Mouse (Mus musculus) regulatory T cell (primary cell): Measurements from ENCODE around the gene Sectm1a.

Experiments
- in situ Hi-C: fragments of 300-600 bp; cut with MboI, MseI; formaldehyde crosslinking; loops from one replicate; pipeline ENCODE4 v1.15.1; 2025; ENCODE audit warnings: high pct_unique_total_duplicates

Gene Sectm1a

DNA sequence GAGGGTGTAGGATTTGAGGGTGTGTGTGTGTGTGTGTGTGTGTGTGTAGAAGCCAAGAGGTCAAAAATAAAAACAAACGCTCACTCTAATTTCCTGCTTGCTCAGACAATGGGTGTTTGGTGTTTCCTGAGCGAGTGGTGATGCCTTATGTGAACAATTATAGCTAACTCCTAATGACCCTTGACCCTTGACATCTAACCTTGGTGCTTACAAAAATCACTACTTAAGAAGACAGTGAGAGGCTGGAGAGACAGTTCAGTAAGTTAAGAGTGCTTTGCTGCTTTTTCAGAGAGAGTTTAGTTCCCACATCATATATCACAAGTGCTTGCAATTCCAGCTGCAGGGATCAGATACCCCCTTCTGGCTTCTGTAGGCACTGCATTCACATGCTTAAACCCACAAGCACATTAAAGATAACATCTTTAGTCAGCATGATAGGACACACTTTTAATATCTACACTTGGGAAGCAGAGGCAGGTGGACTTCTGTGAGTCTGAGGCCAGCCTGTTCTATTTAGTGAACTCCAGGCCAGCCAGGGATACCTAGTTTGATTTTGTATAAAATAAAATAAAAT, 33.1 kb downstream of the Sectm1a start:
- in situ Hi-C loops = loop anchor here (25.0 kb wide), 1 partner anchor 1236 kb away; no protein-coding TSS in a partner anchor

DNA sequence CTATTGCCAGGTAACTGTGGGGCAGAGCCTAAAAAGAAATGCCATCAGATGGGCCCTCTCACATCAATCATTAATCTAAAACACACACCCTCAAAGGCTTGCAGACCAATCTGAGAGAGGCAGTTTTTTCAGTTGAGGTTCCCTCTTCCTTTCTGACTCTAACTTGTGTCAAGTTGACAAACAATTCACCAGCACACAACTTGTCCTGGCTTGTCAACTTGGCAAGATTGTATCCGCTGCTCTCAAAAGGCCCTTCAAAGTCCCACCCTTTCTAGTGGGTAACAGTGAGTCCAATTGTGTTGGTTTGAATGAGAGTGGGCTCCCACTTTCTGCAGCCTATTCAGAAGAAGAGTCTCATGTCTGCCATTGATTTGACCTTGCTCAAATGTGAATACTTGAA, 35.7 kb downstream of the Sectm1a start:
- in situ Hi-C loops = loop anchor here (25.0 kb wide), 1 partner anchor 1233 kb away; no protein-coding TSS in a partner anchor

DNA sequence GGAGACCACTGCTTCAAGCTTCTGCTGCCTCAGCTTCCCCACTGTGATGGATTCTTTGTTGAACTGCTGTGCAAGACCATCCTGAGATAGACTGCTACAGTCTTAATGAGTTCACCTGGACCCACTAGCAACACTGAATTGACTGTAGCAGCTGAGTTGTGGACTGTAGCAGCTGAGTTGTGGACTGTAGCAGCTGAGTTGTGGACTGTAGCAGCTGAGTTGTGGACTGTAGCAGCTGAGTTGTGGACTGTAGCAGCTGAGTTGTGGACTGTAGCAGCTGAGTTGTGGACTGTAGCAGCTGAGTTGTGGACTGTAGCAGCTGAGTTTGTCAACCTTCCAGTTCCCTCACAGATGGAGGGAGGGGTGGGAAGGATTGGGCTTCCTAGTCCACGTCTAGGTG, 38.0 kb downstream of the Sectm1a start:
- in situ Hi-C loops = loop anchor here (25.0 kb wide), 1 partner anchor 1231 kb away; no protein-coding TSS in a partner anchor

DNA sequence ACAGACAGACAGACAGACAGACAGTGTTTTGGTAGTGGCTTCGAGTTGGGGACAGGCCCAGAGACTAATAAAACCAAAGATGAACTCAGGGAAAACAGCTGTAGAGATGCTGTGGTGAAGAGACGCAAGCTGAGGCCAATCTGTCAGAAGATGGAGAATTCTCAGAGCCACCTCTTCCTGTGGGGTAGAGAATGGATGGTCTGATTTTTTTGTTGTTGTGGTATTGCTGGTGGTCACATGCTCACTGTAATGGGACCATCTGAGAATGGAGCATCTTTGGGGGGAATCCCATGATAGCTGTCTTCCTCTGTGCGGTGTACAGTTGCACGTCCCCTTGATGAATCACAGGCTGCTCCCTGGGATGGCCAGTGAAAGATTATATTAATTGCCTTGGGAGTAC, 38.5 kb downstream of the Sectm1a start:
- in situ Hi-C loops = loop anchor here (25.0 kb wide), 1 partner anchor 1230 kb away; no protein-coding TSS in a partner anchor

DNA sequence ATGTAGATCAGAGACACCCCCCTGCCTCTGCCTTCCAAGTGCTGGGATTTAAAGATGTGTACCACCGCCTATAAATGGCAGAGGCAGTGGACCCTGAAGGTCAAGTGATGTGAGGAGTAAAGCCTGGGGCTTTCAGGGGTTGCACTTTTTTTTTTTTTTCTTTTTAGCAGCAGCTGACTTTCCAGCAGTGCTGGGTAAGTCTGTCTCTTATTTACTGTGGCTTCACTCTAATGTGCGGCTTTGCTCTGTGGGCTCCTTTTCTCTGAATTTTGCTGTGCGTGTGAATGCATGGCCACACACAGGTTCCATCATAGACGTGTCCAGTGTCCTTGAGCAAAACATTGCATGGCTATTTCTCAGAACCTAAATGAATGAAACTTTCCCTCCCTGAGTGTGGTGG, 39.4 kb downstream of the Sectm1a start:
- in situ Hi-C loops = loop anchor here (25.0 kb wide), 1 partner anchor 1229 kb away; no protein-coding TSS in a partner anchor

DNA sequence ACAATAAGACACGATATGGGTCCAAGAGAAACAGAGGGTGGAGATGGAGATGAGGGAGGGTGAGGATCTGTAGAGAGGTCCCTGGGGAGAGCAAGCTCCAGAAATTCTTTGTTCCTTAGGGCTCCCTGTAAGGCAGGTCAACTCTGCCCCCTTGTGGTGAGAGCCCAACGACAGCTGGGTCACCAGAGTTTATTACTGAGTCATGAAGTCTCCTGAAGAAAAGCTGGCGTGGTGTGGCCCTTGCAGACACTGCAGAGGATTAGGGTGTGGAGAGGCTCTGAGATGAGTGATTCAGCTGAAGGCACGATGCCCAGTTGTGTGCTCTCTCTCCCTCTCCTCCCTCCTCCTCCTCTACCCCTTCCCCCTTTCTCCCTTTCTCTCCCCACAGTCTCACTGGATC, 39.8 kb downstream of the Sectm1a start:
- in situ Hi-C loops = loop anchor here (25.0 kb wide), 1 partner anchor 1229 kb away; no protein-coding TSS in a partner anchor

DNA sequence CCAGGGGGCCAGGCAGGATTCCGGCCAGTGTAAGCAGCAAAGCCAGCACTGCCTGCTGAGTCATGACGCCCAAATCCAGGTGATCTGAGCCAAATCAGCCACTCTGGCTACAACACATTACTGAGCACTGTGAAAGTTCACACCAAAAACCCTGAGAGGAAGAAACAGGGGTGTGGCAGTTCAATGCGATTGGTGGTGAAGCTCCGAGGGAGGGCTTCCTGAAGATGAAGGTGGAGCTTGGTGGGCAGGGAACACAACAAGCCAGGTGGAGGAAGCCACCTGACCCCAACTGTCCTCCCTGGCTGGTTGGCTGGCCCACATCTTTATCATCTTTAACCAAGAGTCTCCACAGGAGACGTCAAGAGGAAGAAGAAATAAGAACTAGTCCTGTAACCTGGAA, 41.7 kb downstream of the Sectm1a start, which contains the start of gene Cd7:
Cd7 (minus strand) TSS at position 117 of the 400 bp plus-strand sequence.
- in situ Hi-C loops = loop anchor here (25.0 kb wide), 1 partner anchor 1227 kb away; no protein-coding TSS in a partner anchor

DNA sequence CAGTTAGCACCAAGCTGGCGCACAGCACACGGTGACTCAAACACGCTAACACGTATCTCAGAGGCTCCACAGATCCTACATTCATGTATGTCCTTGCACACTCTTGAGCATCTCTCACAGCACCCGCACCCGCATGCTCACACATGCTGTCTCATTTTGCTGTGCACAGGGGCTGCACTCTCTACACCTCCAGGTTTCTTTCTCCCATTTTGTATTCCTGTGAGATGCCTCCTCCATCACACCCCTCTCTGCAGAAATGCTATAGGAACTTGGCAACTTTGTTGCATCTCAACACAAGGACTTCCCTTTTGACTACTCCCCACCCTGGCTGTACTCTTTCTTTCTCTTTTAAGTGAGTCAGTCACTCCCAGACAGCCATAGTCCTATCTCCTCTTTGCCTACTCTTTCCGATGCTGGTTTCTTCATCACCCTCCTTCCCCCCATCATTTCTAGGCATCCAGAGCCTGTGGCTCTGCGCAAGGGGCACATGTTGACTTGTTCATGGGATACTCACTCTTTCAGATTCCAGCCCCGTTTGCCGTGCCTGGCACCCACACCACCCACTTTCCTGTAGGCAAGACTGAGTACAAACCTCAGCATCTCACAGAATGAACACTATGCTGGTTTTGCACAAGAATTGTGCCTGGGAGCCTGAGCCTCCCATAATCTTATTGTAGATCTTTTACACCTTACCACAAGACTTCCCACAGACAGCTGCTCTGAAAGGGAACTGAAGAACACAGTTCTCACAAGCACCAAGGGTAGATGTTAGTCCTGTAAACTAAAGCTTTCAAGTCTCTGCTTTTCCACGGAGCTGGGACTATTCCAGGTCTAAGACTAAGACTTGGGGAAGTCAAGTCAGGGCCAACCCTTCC, 42.4 kb downstream of the Sectm1a start:
- in situ Hi-C loops = loop anchor here (25.0 kb wide), 1 partner anchor 1226 kb away; no protein-coding TSS in a partner anchor

DNA sequence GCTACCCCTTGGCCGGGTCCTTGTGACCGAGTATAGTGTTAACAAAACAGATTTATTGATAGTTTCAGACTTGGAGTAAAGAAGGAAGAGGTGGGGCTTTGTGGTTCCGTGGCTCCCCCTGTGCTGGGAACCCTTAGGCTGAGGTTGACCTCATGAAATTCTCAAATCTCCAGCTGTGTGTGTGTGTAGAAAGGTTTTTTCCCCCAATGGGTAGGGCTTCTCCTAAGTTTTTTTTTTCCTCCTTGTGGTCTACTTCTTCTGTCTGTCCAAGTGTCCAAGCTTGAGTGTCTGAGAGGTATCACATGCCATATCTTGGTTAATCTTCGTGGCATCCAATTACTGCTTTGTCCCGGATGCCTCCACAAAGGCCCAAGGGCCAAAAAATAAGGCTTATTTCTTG, 47.9 kb downstream of the Sectm1a start:
- in situ Hi-C loops = loop anchor here (25.0 kb wide), 1 partner anchor 1221 kb away; no protein-coding TSS in a partner anchor

DNA sequence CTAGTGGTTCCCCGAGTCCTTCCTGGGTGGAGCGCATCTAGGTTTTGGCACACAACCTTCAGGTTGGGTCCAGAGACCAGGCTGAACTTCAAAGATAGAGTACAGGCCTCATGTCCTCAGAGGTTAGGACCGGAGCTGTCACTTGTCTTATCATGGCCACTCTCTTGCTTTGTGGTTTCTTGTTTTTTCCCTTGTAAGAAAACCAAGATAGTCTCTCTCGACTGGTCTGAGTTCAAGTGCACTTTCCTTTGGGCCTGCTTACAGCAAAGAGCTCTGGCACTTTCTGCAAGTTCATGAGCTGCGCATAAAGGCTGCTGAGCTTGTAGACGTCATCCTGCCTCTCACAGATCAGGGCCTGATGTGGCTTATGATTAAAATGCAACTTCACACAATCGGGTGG, 53.8 kb downstream of the Sectm1a start:
- in situ Hi-C loops = loop anchor here (25.0 kb wide), 1 partner anchor 1215 kb away; no protein-coding TSS in a partner anchor

DNA sequence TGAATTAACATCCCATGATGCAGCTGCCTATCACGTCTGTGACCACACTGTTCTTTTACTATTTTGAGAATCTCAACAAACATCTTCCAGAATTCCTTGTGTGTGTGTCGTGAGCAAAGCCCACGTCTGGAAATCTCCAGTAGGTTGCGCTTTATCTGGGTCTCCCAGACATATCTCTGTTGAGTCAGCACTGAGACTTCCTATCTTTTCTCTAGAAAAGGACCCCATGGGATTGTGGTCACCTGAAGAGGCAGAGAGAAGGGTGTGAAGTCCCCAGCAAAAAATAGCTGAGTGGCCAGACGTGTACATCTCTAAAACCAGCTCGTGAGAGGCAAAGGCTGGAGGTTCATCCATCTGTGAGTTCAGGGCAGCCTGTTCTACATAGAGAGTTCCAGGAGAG, 56.9 kb downstream of the Sectm1a start:
- in situ Hi-C loops = no loop called here

DNA sequence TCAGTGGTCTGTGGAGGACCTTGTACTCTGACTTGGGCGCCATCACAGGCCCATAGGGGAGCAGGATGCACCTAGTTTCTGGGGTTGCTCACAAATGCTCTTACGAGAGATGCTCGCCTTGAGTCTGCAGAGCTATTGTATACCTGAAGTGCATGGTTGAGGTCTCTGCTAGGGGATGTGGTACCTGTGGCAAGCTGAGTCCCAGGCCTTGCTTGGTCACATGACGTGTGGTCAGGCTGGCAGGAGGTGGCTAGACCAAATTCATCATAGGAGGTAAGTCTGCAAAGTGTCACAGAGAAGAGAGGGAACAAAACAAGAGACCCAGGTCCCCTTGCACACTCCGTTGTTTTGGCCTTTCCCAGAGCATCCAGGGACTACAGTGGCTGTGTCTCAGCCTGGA, 61.5 kb downstream of the Sectm1a start:
- in situ Hi-C loops = no loop called here

DNA sequence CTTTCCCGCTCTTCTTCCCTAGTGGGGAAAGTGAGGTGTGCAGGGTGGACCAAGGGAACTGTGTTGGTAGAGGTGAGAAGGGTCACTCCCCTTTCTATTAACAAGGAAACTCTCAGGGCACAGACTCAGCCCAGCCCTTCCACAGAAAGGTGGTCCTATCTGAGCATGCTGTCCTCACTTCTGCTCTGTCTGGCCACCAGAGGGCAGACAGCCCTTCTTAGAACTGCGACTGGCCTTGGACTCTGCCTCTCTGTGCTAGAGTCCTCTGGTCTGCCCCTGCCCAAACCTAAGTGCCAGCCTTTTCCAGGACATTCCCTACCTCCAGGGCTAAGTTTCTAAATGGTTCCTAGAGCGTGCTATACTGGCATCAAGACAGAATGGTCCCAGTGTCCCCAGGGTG, 63.3 kb downstream of the Sectm1a start:
- in situ Hi-C loops = no loop called here
